Comparison of ENCODE assay signal across 8 mouse cellular contexts in the genomic region with DNA sequence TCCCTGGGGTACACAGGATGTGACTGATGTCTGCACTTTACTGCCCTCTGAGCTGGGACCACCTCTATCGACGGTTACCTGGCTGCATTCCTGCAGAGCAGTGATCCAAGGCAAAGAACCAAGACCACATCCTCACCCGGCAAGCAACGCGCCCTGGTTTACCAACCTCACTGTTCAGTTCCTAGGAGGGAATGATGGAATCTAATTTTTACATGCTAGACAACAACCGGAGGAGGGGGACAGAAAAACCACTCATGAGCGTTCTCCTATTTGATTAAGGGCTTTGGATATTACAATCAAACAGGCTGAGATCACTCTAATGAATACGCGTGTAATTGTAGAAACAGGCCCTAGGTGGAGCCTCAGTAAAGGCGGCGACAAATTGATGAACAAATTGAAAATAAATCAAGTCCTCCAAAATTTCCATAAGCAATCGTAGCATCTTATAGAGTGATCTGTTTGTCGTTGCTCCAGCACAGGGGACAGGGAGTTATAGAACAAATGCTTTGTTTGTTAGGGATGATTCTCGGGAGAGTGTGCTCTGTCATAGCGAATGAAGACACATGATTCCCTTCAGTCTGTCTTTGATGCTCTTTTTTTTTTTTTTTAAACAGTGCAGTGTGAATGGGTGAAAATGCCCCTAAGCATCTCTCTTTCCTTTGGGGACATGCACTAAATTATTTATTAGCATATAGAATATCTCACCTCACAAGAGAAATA. TPM values are rescaled to one million over a fixed set of nuclear protein-coding genes. Genes with fewer than 3 reads are reported as not detected.
DNase-seq lines count a peak whose midpoint lies in the region; ATAC-seq and TF ChIP-seq lines count a peak whose summit lies in the region.

No protein-coding gene starts in this region.

- TF ChIP-seq CTCF in cortical plate, adult 2 months (IDR thresholded peaks at IDR 0.05; ENCODE audit: extremely low read depth, insufficient read depth, low read length) = peak; percentile 39; the same call in 1 of the 2 replicates

- H3K36me3 ChIP-seq in embryonic facial prominence, embryonic 14.5 days (ENCODE audit: control insufficient read depth, insufficient read depth, low read length) = no peaks in the 10 kb centered on the region
- H3K36me3 ChIP-seq in embryonic facial prominence, embryonic 10.5 days (replicated peaks) = no peaks in the 10 kb centered on the region
- no peaks in the 10 kb centered on the region for H3K36me3 ChIP-seq in kidney, embryonic 14.5 days (ENCODE audit: control insufficient read depth, insufficient read depth, low read length)
- H3K36me3 ChIP-seq in midbrain, embryonic 12.5 days = no peaks in the 10 kb centered on the region

- no peak overlapping the region for H3K9ac ChIP-seq in embryonic facial prominence, embryonic 14.5 days (ENCODE audit: low read depth, low read length)
- H3K9ac ChIP-seq in kidney, embryonic 14.5 days (ENCODE audit: low read depth, low read length) = no peak overlapping the region
- no peak overlapping the region for H3K9ac ChIP-seq in midbrain, embryonic 12.5 days (replicated peaks)

- peak; percentile 19 for DNase-seq in embryonic facial prominence, embryonic 14.5 days (ENCODE audit: low spot score)
- no peak for DNase-seq in embryonic facial prominence, embryonic 10.5 days (ENCODE audit: low spot score)
- DNase-seq in A20 (ENCODE audit: low read depth, low spot score) = peak; percentile 27
- DNase-seq in thymus, postnatal 10 days (ENCODE audit: low spot score in 2 of 2) = no peak
- DNase-seq in yolk sac, embryonic 10.5 days (ENCODE audit: low spot score) = no peak

- H3K4me2 ChIP-seq in embryonic facial prominence, embryonic 14.5 days (ENCODE audit: low read depth, low read length) = peak overlapping the region; percentile 24; the same call in 1 of the 2 replicates
- H3K4me2 ChIP-seq in kidney, embryonic 14.5 days (replicated peaks; ENCODE audit: low read depth, low read length) = peak overlapping the region; percentile 17; the same call in 1 of the 2 replicates
- no peak overlapping the region for H3K4me2 ChIP-seq in midbrain, embryonic 12.5 days (replicated peaks)

- 43% methylated on average over 15 of the region's 15 CpGs for WGBS in embryonic facial prominence, embryonic 14.5 days
- 53% methylated on average over 15 of the region's 15 CpGs for WGBS in embryonic facial prominence, embryonic 10.5 days
- WGBS in kidney, embryonic 14.5 days = 44% methylated on average over 15 of the region's 15 CpGs
- 54% methylated on average over 15 of the region's 15 CpGs for WGBS in midbrain, embryonic 12.5 days

- ATAC-seq in embryonic facial prominence, embryonic 14.5 days (ENCODE audit: low read depth) = no peak
- peak; percentile 71 for ATAC-seq in kidney, embryonic 14.5 days (ENCODE audit: low FRiP score, low TSS enrichment)
- ATAC-seq in midbrain, embryonic 12.5 days (ENCODE audit: low FRiP score, low read depth) = peak; percentile 58

- H3K9me3 ChIP-seq in embryonic facial prominence, embryonic 14.5 days (ENCODE audit: control insufficient read depth, low read length) = no peaks in the 10 kb centered on the region
- no peaks in the 10 kb centered on the region for H3K9me3 ChIP-seq in embryonic facial prominence, embryonic 10.5 days
- no peaks in the 10 kb centered on the region for H3K9me3 ChIP-seq in kidney, embryonic 14.5 days (ENCODE audit: control insufficient read depth, low read length)
- no peaks in the 10 kb centered on the region for H3K9me3 ChIP-seq in midbrain, embryonic 12.5 days

- no peak for TF ChIP-seq POLR2A in cortical plate, adult 2 months (IDR thresholded peaks at IDR 0.05; ENCODE audit: extremely low read depth, insufficient read depth, low read length)

- no peaks in the 10 kb centered on the region for H3K27me3 ChIP-seq in embryonic facial prominence, embryonic 14.5 days (replicated peaks; ENCODE audit: control insufficient read depth, insufficient read depth, low read length)
- no peaks in the 10 kb centered on the region for H3K27me3 ChIP-seq in embryonic facial prominence, embryonic 10.5 days (replicated peaks; ENCODE audit: low read depth, poor library complexity, severe bottlenecking)
- no peaks in the 10 kb centered on the region for H3K27me3 ChIP-seq in kidney, embryonic 14.5 days (ENCODE audit: control insufficient read depth, insufficient read depth, low read length)
- H3K27me3 ChIP-seq in midbrain, embryonic 12.5 days = no peaks in the 10 kb centered on the region

- H3K27ac ChIP-seq in embryonic facial prominence, embryonic 14.5 days (replicated peaks; ENCODE audit: low read depth, low read length) = no peak overlapping the region
- no peak overlapping the region for H3K27ac ChIP-seq in embryonic facial prominence, embryonic 10.5 days (replicated peaks)
- H3K27ac ChIP-seq in cortical plate, adult 2 months (ENCODE audit: insufficient read depth, low read length) = no peak overlapping the region
- H3K27ac ChIP-seq in kidney, embryonic 14.5 days (ENCODE audit: low read depth, low read length) = no peak overlapping the region
- H3K27ac ChIP-seq in midbrain, embryonic 12.5 days (replicated peaks) = no peak overlapping the region

- no peaks in the 10 kb centered on the region for H3K4me1 ChIP-seq in embryonic facial prominence, embryonic 14.5 days (ENCODE audit: control insufficient read depth, insufficient read depth, low read length)
- no peaks in the 10 kb centered on the region for H3K4me1 ChIP-seq in embryonic facial prominence, embryonic 10.5 days
- 0 out of 2 replicates have a peak, but pooled peaks cover 2% of the 10 kb centered on the region for H3K4me1 ChIP-seq in cortical plate, adult 2 months (ENCODE audit: control insufficient read depth, insufficient read depth, low read length)
- H3K4me1 ChIP-seq in kidney, embryonic 14.5 days (ENCODE audit: control insufficient read depth, insufficient read depth, low read length) = peaks cover 4% of the 10 kb centered on the region; the same call in 1 of the 2 replicates
- H3K4me1 ChIP-seq in midbrain, embryonic 12.5 days = 0 out of 2 replicates have a peak, but pooled peaks cover 2% of the 10 kb centered on the region

- H3K4me3 ChIP-seq in embryonic facial prominence, embryonic 14.5 days (ENCODE audit: low read depth, low read length) = no peak overlapping the region
- H3K4me3 ChIP-seq in embryonic facial prominence, embryonic 10.5 days = no peak overlapping the region
- H3K4me3 ChIP-seq in cortical plate, adult 2 months (ENCODE audit: insufficient read depth, low read length) = no peak overlapping the region; the same call in 1 of the 2 replicates
- H3K4me3 ChIP-seq in kidney, embryonic 14.5 days (ENCODE audit: low read length) = no peak overlapping the region
- no peak overlapping the region for H3K4me3 ChIP-seq in midbrain, embryonic 12.5 days

RNA-seq across cellular contexts. Expression of a gene that starts 47.7 kb away (rescaled TPM):
- polyA plus RNA-seq in embryonic facial prominence, embryonic 14.5 days (2014; fragmentation: Nextera tagmentation; extraction: Ambion mirVana) = 19.5 and 20.3 TPM in 2 replicates
- 17.9 and 18.1 TPM in 2 replicates for polyA plus RNA-seq in embryonic facial prominence, embryonic 10.5 days (2016; fragmentation: Nextera tagmentation; extraction: Ambion mirVana)
- 8.1 and 9.1 TPM in 2 replicates for polyA plus RNA-seq in cortical plate, adult 2 months (2012; rRNA removed)
- polyA plus RNA-seq in kidney, embryonic 14.5 days (2014; fragmentation: Nextera tagmentation; extraction: Ambion mirVana) = 23.6 and 27.0 TPM in 2 replicates
- polyA plus RNA-seq in midbrain, embryonic 12.5 days (2016; fragmentation: Nextera tagmentation; extraction: Ambion mirVana) = 23.1 and 25.5 TPM in 2 replicates

RNA-seq across cellular contexts. Expression of a gene that starts 59.5 kb away (rescaled TPM):
- 16.8 and 18.7 TPM in 2 replicates for polyA plus RNA-seq in embryonic facial prominence, embryonic 14.5 days (2014; fragmentation: Nextera tagmentation; extraction: Ambion mirVana)
- polyA plus RNA-seq in embryonic facial prominence, embryonic 10.5 days (2016; fragmentation: Nextera tagmentation; extraction: Ambion mirVana) = 12.7 and 15.3 TPM in 2 replicates
- polyA plus RNA-seq in cortical plate, adult 2 months (2012; rRNA removed) = 13.8 and 14.3 TPM in 2 replicates
- 14.9 and 22.7 TPM in 2 replicates for polyA plus RNA-seq in kidney, embryonic 14.5 days (2014; fragmentation: Nextera tagmentation; extraction: Ambion mirVana)
- polyA plus RNA-seq in midbrain, embryonic 12.5 days (2016; fragmentation: Nextera tagmentation; extraction: Ambion mirVana) = 6.6 and 10.9 TPM in 2 replicates

Comparison
In these comparisons a context has a peak if more than half of its experiments do, and no peak if none do; other contexts are left out.
1. DNase-seq: peak in embryonic facial prominence, embryonic 14.5 days (single experiment) and A20 (single experiment); none in embryonic facial prominence, embryonic 10.5 days (single experiment), thymus, postnatal 10 days (0 of 2) and yolk sac, embryonic 10.5 days (single experiment).